Mouse (Mus musculus): ENCODE results near the gene Ralgapb.

The Ralgapb gene

GRCm38 (mm10) chr2:158519800-158520199, 110.2 kb downstream of the Ralgapb start:
- DNase-seq, result no peak

DNA sequence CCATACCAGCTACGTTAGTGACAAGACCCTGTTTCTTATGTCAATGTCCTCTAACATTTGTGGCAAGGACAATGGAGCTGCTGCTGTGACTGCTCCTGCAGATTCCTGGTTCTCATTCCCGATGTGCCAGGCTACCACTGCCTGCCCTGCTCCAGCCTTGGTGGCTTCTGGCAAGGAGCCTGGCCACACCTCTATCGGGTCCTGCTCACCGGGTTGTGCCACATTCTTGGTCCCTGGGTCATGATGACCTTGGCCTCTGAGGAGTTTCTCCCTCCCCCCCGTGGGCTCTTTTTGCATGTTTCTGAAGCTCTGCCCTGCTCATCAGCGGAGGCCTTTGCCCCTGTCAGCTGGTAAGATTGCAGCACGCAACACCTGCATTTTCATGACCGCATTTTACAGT, 113.4 kb downstream of the Ralgapb start:
- DNase-seq, result peak; percentile 80

DNA sequence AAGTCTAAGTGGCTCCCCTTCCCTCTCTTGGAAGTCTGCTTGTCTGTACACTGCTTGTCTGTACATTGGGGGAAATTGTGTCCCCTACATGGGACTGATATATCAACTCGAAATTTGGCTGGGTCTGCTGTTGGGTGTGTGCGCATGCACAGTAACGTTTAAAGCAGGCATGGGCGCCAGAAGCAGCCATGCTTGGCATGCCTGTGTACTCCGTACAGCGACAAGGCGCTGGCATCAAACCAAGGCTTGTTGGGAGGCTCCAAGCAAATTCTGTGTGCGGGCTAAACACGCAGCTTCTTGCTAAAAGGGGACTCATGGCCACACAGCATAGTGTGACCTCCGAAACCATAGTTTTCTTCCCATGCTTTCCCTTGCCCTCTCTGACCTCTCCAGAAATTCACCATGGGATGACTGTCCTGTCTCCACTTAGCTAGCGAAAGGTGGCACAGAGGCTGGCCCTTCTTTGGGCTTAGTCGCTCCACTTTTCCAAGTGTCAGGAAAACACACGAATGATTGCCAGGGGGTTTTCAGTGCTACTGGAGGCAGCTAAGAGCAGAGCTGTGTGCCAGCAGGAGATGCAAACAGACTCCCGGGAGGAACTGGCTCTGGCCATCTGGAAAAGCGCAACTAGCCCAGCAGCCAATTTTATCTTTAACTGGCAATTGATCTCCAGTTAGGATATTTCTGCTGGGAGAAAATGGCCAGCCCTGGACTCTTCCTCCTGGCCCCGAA, 114.6 kb downstream of the Ralgapb start:
- peak; percentile 31 for DNase-seq

- no peak for DNase-seq
Measured at GRCm38 (mm10) chr2:158534090-158534489, 124.4 kb downstream of the Ralgapb start.

GRCm38 (mm10) chr2:158534559-158534958, 124.9 kb downstream of the Ralgapb start:
- DNase-seq, result no peak

DNA sequence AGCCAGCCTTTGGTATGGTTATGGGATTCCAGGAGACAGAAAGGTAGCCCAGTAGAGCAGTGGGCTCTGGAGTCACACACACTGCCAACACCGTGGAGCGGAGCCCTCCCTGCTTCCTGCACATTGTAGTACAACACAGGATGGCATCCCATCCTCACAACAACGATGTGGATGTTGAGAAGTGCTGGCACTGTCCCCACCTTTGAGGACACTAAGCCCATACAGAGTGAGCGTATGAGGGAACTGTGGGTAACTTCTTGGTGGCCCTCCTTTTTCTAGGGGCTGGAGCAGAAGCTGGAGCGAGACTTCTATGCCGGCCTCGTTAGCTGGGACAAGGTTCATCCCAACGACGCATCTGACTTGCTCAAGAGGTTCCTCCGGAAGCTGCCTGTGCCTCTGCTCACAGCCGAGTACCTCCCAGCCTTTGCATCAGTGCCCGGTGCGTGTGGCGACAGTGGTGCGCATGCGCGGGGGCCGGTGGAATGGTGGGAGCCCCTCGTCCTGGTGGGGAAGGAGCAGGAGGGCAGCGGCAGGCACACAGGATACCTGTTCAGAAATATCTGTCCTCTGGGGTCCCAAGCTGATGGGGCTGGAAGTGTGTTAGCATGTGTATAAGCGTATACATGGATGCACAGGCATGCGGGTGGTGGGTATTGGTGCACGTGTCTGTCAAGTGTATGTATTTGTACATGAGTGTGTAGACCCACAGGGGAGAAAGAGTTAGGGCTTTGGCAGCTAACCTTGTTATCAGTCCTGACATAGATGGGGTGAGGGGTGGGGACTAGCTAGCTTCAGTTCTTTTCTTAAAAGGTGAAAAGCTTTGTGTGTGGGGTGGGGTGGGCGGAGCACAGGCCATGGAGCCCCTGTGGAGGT, 130.0 kb downstream of the Ralgapb start:
- DNase-seq, result no peak

GRCm38 (mm10) chr2:158541286-158541685, 131.6 kb downstream of the Ralgapb start:
- DNase-seq, result no peak

DNA sequence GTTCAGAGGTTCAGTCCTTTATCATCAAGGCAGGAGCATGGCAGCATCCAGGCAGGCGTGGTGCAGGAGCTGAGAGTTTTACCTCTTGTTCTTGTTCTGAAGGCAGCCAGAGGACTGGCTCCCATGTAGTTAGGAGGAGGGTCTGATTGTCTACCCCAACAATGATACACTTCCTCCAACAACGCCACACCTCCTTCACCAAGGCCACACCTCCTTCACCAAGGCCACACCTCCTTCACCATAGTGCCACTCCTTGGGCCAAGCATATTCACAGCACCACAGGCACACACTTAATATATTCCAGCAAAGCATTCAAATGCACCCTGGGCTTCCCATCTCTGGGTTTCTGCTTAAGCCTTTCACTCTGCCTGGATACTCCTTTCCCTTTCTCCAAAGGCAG, 135.6 kb downstream of the Ralgapb start:
- no peak for DNase-seq

DNA sequence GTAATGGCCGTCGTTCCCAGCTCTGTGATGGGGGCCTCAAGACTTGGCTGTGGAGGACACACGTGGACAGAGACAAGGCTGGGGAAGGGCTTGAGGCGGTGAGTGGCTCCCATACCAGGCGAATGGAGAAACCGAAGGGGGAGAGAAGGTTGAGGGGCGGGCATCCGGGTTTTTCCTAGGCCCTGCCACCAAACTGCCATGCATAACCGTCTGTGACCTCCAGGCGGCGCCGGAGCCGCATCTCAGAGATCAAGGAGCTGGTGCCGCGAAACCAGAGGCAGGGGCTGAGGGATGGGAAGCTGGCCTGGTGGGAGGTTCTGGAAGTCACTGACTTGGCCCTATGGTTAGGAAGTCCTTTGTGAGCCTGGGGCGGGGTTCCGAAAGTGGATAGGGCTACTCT, 137.1 kb downstream of the Ralgapb start:
- DNase-seq, result peak; percentile 40
